Mouse (Mus musculus): ENCODE measurements around the gene Nabp2. TPM values are rescaled to one million over a fixed set of nuclear protein-coding genes. Genes with fewer than 3 reads are reported as not detected.

Nabp2 gene
- total and polyA plus RNA-seq, 3 experiments, result 21.3 to 93.8 (median 79.3) TPM

DNA sequence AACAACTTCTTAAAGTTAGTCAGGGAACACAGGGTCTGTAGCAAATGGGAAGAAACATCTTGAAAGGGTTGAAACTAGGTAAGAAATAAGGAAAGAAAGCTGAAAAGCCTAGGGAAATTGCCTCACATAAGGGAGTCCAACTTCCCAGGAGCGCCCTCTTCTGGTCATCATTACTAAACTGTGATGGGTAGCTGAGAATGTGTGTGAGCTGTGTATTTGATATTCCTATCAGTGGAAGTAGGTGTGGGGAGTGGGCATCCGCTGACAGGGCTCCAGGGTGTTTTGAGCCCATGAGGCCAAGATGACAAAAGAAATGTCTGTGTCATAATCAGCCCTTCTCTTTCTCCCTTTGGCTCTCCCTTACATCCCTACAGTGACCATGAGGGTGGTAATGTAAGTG, 52.5 kb downstream of the Nabp2 start:
- DNase-seq, result peak; percentile 69

Small RNA genes lying within 50 kb of the gene (microRNA-seq; reads per million reads assigned to microRNA genes)
- gene Gm25361, result 0 reads per million in 2 experiments
- gene Gm26308, result 0 reads per million in 2 experiments
- gene Mir6914, result 0.44 to 0.83 reads per million in 2 experiments
- gene Mir6915, result 0.22 to 1.2 reads per million in 2 experiments
- 1.5 to 2.5 reads per million in 2 experiments for gene Mir8105

Other genes with a start within 250 kb of the Nabp2 start
- gene Rbms2, start 231.2 kb downstream of the Nabp2 start, total RNA-seq (2021), result 100 to 1,000 TPM in 1 of 2 experiments, 10 to 100 TPM in 1; 99.3 to 124 TPM
- 118 and 130 TPM in 2 replicates for gene Rbms2, start 231.2 kb downstream of the Nabp2 start, polyA plus RNA-seq (2012; rRNA removed)
- gene Gls2, start 217.0 kb downstream of the Nabp2 start, total RNA-seq (2021), result 1 to 10 TPM; 2.5 to 3.7 TPM
- gene Gls2, start 217.0 kb downstream of the Nabp2 start, polyA plus RNA-seq (2012; rRNA removed), result 3.8 and 7.5 TPM in 2 replicates
- gene Spryd4, start 199.7 kb downstream of the Nabp2 start, total RNA-seq (2021), result 10 to 100 TPM; 14.3 to 17.0 TPM
- 5.8 and 7.4 TPM in 2 replicates for gene Spryd4, start 199.7 kb downstream of the Nabp2 start, polyA plus RNA-seq (2012; rRNA removed)
- gene Mip, start 185.7 kb downstream of the Nabp2 start, total RNA-seq (2021), result not detected
- gene Mip, start 185.7 kb downstream of the Nabp2 start, polyA plus RNA-seq (2012; rRNA removed), result not detected in 2 replicates
- gene Timeless, start 179.4 kb downstream of the Nabp2 start, total RNA-seq (2021), result 1 to 10 TPM; 4.8 to 7.2 TPM
- 1.9 and 2.8 TPM in 2 replicates for gene Timeless, start 179.4 kb downstream of the Nabp2 start, polyA plus RNA-seq (2012; rRNA removed)
- 1 to 10 TPM in 1 of 2 experiments, not detected in 1; 1.5 TPM for gene Apon, start 157.4 kb downstream of the Nabp2 start, total RNA-seq (2021)
- gene Apon, start 157.4 kb downstream of the Nabp2 start, polyA plus RNA-seq (2012; rRNA removed), result 0.10 and 0.40 TPM in 2 replicates
- 10 to 100 TPM in 1 of 2 experiments, under 1 TPM in 1; 0.76 to 19.1 TPM for gene Apof, start 142.8 kb downstream of the Nabp2 start, total RNA-seq (2021)
- gene Apof, start 142.8 kb downstream of the Nabp2 start, polyA plus RNA-seq (2012; rRNA removed), result 11.0 and 25.2 TPM in 2 replicates
- gene Stat2, start 140.9 kb downstream of the Nabp2 start, total RNA-seq (2021), result 10 to 100 TPM; 24.0 to 33.5 TPM
- 37.3 and 39.2 TPM in 2 replicates for gene Stat2, start 140.9 kb downstream of the Nabp2 start, polyA plus RNA-seq (2012; rRNA removed)
- gene Il23a, start 112.7 kb downstream of the Nabp2 start, total RNA-seq (2021), result not detected
- gene Il23a, start 112.7 kb downstream of the Nabp2 start, polyA plus RNA-seq (2012; rRNA removed), result not detected in 2 replicates
- 10 to 100 TPM; 13.8 to 18.3 TPM for gene Pan2, start 108.2 kb downstream of the Nabp2 start, total RNA-seq (2021)
- 17.2 and 20.4 TPM in 2 replicates for gene Pan2, start 108.2 kb downstream of the Nabp2 start, polyA plus RNA-seq (2012; rRNA removed)
- 100 to 1,000 TPM; 180 to 204 TPM for gene Cnpy2, start 89.0 kb downstream of the Nabp2 start, total RNA-seq (2021)
- 20.1 and 28.6 TPM in 2 replicates for gene Cnpy2, start 89.0 kb downstream of the Nabp2 start, polyA plus RNA-seq (2012; rRNA removed)
- 100 to 1,000 TPM; 391 to 444 TPM for gene Cs, start 73.8 kb downstream of the Nabp2 start, total RNA-seq (2021)
- 315 and 332 TPM in 2 replicates for gene Cs, start 73.8 kb downstream of the Nabp2 start, polyA plus RNA-seq (2012; rRNA removed)
- gene Coq10a, start 42.5 kb downstream of the Nabp2 start, total RNA-seq (2021), result 10 to 100 TPM; 72.2 to 77.1 TPM
- 44.2 and 116 TPM in 2 replicates for gene Coq10a, start 42.5 kb downstream of the Nabp2 start, polyA plus RNA-seq (2012; rRNA removed)
- 10 to 100 TPM; 48.3 to 59.3 TPM for gene Ankrd52, start 34.4 kb downstream of the Nabp2 start, total RNA-seq (2021)
- gene Ankrd52, start 34.4 kb downstream of the Nabp2 start, polyA plus RNA-seq (2012; rRNA removed), result 44.2 and 53.1 TPM in 2 replicates
- not detected for gene Slc39a5, start 10.3 kb downstream of the Nabp2 start, total RNA-seq (2021)
- not detected in 2 replicates for gene Slc39a5, start 10.3 kb downstream of the Nabp2 start, polyA plus RNA-seq (2012; rRNA removed)
- gene Rnf41, start 165 bp upstream of the Nabp2 start, total RNA-seq (2021), result 10 to 100 TPM; 39.1 to 41.7 TPM
- 24.4 and 28.4 TPM in 2 replicates for gene Rnf41, start 165 bp upstream of the Nabp2 start, polyA plus RNA-seq (2012; rRNA removed)
- 100 to 1,000 TPM; 120 to 128 TPM for gene Smarcc2, start 47.8 kb upstream of the Nabp2 start, total RNA-seq (2021)
- 129 and 130 TPM in 2 replicates for gene Smarcc2, start 47.8 kb upstream of the Nabp2 start, polyA plus RNA-seq (2012; rRNA removed)
- 100 to 1,000 TPM; 786 to 985 TPM for gene Myl6, start 82.7 kb upstream of the Nabp2 start, total RNA-seq (2021)
- gene Myl6, start 82.7 kb upstream of the Nabp2 start, polyA plus RNA-seq (2012; rRNA removed), result 324 and 445 TPM in 2 replicates
- gene Myl6b, start 87.2 kb upstream of the Nabp2 start, total RNA-seq (2021), result 1 to 10 TPM; 6.2 to 8.3 TPM
- gene Myl6b, start 87.2 kb upstream of the Nabp2 start, polyA plus RNA-seq (2012; rRNA removed), result 5.1 and 5.7 TPM in 2 replicates
- 10 to 100 TPM; 26.1 to 32.6 TPM for gene Esyt1, start 114.4 kb upstream of the Nabp2 start, total RNA-seq (2021)
- gene Esyt1, start 114.4 kb upstream of the Nabp2 start, polyA plus RNA-seq (2012; rRNA removed), result 52.8 and 59.6 TPM in 2 replicates
- 10 to 100 TPM; 11.7 to 12.3 TPM for gene Zc3h10, start 136.3 kb upstream of the Nabp2 start, total RNA-seq (2021)
- 16.0 and 16.3 TPM in 2 replicates for gene Zc3h10, start 136.3 kb upstream of the Nabp2 start, polyA plus RNA-seq (2012; rRNA removed)
- gene Rpl41, start 137.8 kb upstream of the Nabp2 start, total RNA-seq (2021), result 1,000 to 10,000 TPM; 3,028 to 3,144 TPM
- 1,154 and 1,178 TPM in 2 replicates for gene Rpl41, start 137.8 kb upstream of the Nabp2 start, polyA plus RNA-seq (2012; rRNA removed)
- gene Pa2g4, start 154.5 kb upstream of the Nabp2 start, total RNA-seq (2021), result 10 to 100 TPM; 79.7 to 88.2 TPM
- gene Pa2g4, start 154.5 kb upstream of the Nabp2 start, polyA plus RNA-seq (2012; rRNA removed), result 6.4 and 8.6 TPM in 2 replicates
- 1 to 10 TPM; 2.3 to 3.8 TPM for gene Erbb3, start 178.2 kb upstream of the Nabp2 start, total RNA-seq (2021)
- 1.1 and 1.3 TPM in 2 replicates for gene Erbb3, start 178.2 kb upstream of the Nabp2 start, polyA plus RNA-seq (2012; rRNA removed)
- gene Rps26, start 215.3 kb upstream of the Nabp2 start, total RNA-seq (2021), result 100 to 1,000 TPM; 715 to 972 TPM
- 581 and 897 TPM in 2 replicates for gene Rps26, start 215.3 kb upstream of the Nabp2 start, polyA plus RNA-seq (2012; rRNA removed)
- gene Ikzf4, start 234.5 kb upstream of the Nabp2 start, total RNA-seq (2021), result 1 to 10 TPM; 1.9 to 2.6 TPM
- gene Ikzf4, start 234.5 kb upstream of the Nabp2 start, polyA plus RNA-seq (2012; rRNA removed), result 3.1 and 3.5 TPM in 2 replicates

Data from adrenal gland, adult 2 months (tissue).